Mouse (Mus musculus): ENCODE data around the gene Lmntd1. TPM values are rescaled to one million over a fixed set of nuclear protein-coding genes. Genes with fewer than 3 reads are reported as not detected.

Lmntd1 gene
- total and polyA plus RNA-seq, 3 experiments = 0.08 to 0.43 (median 0.26) TPM

DNA sequence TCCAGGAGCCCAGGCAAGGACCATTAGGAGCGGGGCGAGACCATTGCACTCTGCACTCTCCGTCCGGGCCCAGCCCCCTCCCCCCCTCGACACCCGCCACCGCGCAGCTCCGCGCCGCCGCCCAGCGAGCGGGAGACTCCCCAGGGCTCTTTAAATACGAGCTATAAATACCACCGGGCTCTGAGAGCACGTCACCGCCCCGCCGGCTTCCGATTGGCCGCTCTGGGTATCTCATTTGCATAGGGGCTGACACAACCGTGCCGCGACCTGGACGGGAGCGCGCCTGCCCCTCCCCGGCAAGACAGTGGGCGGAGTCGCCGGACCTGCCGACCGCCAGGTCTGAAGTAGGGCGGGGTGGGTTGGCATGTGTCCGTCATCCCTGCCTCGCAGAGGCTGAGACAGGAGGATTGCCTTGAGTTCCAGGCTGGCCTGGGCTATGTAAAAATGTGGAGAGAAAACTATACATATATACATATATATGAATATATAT lies 273.4 kb downstream of the Lmntd1 start (continued):
- TF ChIP-seq SIN3A (IDR thresholded peaks at IDR 0.05; ENCODE audit: low read length) (peak; percentile 22; the same call in 1 of the 2 replicates), RCOR1 (conservative IDR thresholded peaks at IDR 0.05; ENCODE audit: low read depth, low read length) (0 out of 2 replicates have a peak, but pooled peaks have one; percentile 7), TBP (conservative IDR thresholded peaks at IDR 0.05; ENCODE audit: low read depth, low read length) (peak; percentile 91), RAD21 (IDR thresholded peaks at IDR 0.05; ENCODE audit: low read depth, low read length) (no peak), MAFK (IDR thresholded peaks at IDR 0.05; ENCODE audit: insufficient replicate concordance, low read length) (no peak), CHD1 (IDR thresholded peaks at IDR 0.05; ENCODE audit: low read depth, low read length) (no peak), MAX (IDR thresholded peaks at IDR 0.05; ENCODE audit: low read length) (peak; percentile 42; the same call in 1 of the 2 replicates), PAX5 (IDR thresholded peaks at IDR 0.05; ENCODE audit: low read length) (no peak), BHLHE40 (IDR thresholded peaks at IDR 0.05; ENCODE audit: low read depth, low read length) (peak; percentile 92), EP300 (IDR thresholded peaks at IDR 0.05; ENCODE audit: low read length) (no peak)

DNA sequence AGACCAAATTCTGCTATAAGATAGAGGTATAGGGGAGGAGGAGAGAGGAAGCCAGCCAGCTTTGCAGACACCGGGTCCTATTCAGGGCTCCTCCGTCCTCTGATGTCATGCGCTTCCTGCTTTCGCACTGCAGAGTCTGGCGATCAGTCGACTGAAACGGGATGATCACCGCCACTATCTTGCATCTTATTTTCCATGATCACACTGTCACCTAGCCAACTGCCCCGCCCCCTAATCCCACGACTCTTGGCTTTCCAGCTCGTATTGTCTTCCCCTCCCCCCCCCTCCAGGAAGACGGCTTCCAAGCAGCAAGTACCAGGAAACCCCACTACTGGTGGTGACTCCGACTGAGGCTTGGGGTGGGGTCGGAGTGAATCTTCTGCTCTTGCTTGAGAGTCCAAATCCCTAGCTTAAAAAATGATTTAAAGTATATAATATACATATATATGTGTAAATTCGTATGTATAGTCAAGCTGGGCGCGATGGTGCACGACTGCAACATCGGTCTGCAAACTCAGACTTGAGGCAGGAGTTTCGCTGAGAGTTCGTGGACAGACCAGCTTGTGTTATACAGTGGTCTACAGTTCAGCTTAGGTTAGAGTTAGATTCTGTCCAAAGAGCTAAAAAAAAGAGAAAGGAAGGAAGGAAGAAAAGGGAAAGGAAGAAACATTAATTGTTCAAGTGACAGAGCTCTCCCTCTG lies 274.0 kb downstream of the Lmntd1 start:
- peak; percentile 82 for DNase-seq (ENCODE audit: extremely low read depth)
- H3K4me3 ChIP-seq (replicated peaks in 1 of 3; ENCODE audit: low read depth in 2 of 3, low read length in 2 of 3, poor library complexity in 1 of 3) = peak overlapping the region; percentile 40 to 58 (median 57)
- dilution Hi-C loops (cut with MboI; ENCODE audit: extremely low pct_ligation_motif_present, extremely low pct_unique_long_range_greater_than_20kb, low sequenced_read_pairs) (no loop called here), in situ Hi-C loops (cut with MboI; ENCODE audit: low pct_ligation_motif_present, low pct_unique_long_range_greater_than_20kb, low sequenced_read_pairs) (loop anchor here (5.0 kb wide), 4 partner anchors 48 to 153 kb away; no protein-coding TSS in a partner anchor)
- H3K9me3 ChIP-seq (replicated peaks; ENCODE audit: low read length) = peaks cover 3% of the 10 kb centered on the region
- H3K79me2 ChIP-seq (replicated peaks; ENCODE audit: control insufficient read depth, extremely low read depth, insufficient read depth, poor library complexity, severe bottlenecking) = no peaks in the 10 kb centered on the region
- H3K36me3 ChIP-seq (replicated peaks in 1 of 2; ENCODE audit: control insufficient read depth in 1 of 2, insufficient read depth in 1 of 2, low read length in 1 of 2) = no peaks in the 10 kb centered on the region
- peaks cover 4% of the 10 kb centered on the region for H3K27me3 ChIP-seq (replicated peaks)
- TF ChIP-seq KAT2A (IDR thresholded peaks at IDR 0.05; ENCODE audit: insufficient replicate concordance, low read length) (no peak), ELF1 (IDR thresholded peaks at IDR 0.05; ENCODE audit: low read depth, low read length) (peak; percentile 60), EP300 (IDR thresholded peaks at IDR 0.05; ENCODE audit: low read length) (0 out of 2 replicates have a peak, but pooled peaks have one; percentile 20), RCOR1 (conservative IDR thresholded peaks at IDR 0.05; ENCODE audit: low read depth, low read length) (no peak), SMC3 (IDR thresholded peaks at IDR 0.05; ENCODE audit: low read depth, low read length) (no peak), ZMIZ1 (IDR thresholded peaks at IDR 0.05; ENCODE audit: low read depth, low read length) (no peak), ETS1 (conservative IDR thresholded peaks at IDR 0.05; ENCODE audit: low read depth, low read length) (peak; percentile 66), TBP (conservative IDR thresholded peaks at IDR 0.05; ENCODE audit: low read depth, low read length) (no peak), TCF12 (IDR thresholded peaks at IDR 0.05; ENCODE audit: low read depth, low read length) (0 out of 2 replicates have a peak, but pooled peaks have one; percentile 13)
- H3K4me1 ChIP-seq (ENCODE audit: control insufficient read depth in 1 of 2, insufficient read depth in 2 of 2) = peaks cover 4 to 10% of the 10 kb centered on the region in 2 experiments; a peak in 3 of 4 replicates
- H3K9ac ChIP-seq (ENCODE audit: insufficient read depth, low read depth) = peak overlapping the region; percentile 63
- no peak overlapping the region for H3K27ac ChIP-seq (ENCODE audit: insufficient read depth, low read depth)
- H3K4me2 ChIP-seq (ENCODE audit: insufficient read depth, low read depth, poor library complexity, severe bottlenecking) = peak overlapping the region; percentile 89

Data from CH12.LX (cell line).